ENCODE assay signal across 7 mouse cellular contexts in the genomic region with DNA sequence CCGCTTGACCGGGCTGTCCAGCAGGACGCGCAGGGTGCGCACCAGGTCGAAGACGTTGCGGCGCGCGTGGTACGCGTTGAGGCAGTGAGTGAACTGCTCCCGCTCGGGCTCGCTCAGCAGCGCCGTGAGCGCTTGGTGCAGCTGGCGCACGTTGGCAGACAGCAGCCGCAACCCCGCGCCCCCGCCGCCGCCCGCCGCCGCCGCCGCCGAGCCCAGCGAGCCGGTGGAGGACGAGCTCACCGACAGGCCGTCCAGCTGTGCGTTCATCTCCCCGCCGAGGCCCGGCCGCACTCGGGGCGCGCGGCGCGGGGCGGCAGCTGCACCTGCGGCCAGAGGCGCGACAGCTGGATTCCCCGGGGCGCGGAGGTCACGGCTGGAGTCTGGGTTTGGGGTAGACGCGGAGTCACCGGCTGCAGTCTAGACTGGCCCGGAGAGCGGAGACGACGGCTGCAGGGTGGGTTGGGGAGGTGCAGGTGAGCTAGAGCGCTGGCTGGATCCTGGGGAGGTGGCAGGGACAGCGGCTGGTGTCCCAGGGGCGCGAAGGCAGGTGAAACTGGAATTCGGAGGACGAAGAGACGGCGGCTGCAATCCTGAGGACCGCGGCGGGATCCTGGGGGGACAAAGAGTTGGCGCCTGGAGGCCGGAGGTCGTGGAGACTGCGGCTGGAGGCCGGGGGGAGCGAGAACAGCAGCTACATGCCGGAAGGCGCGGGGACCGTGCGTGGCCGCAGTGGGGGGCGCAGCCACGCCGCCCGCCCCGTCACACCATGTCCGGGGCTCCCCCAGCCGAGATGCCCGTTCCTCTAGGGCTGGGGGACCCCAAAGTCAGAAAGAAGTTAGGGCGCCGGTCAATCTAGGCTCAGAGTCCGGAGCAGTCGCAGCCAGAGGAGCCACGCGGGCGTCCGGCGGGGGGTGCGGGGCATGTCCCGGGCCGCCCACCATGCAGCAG. TPM values are rescaled to one million over a fixed set of nuclear protein-coding genes. Genes with fewer than 3 reads are reported as not detected.
DNase-seq lines count a peak whose midpoint lies in the region; ATAC-seq and TF ChIP-seq lines count a peak whose summit lies in the region.

No protein-coding gene starts in this region.

- peak; percentile 26 for DNase-seq in ES-CJ7 (ENCODE audit: low read depth, low spot score)
- DNase-seq in adrenal gland, postnatal 14 days: peak; percentile 83
- DNase-seq in forebrain, postnatal 0 days: no peak

- peak overlapping the region; percentile 54 for H3K9ac ChIP-seq in forebrain, postnatal 0 days
- peak overlapping the region; percentile 55 for H3K9ac ChIP-seq in hindbrain, embryonic 15.5 days
- H3K9ac ChIP-seq in limb, embryonic 15.5 days: peak overlapping the region; percentile 66
- H3K9ac ChIP-seq in midbrain, embryonic 16.5 days (ENCODE audit: low read depth, low read length): peak overlapping the region; percentile 67

- no peaks in the 10 kb centered on the region for H3K9me3 ChIP-seq in forebrain, postnatal 0 days (ENCODE audit: low read length)
- H3K9me3 ChIP-seq in hindbrain, embryonic 15.5 days: no peaks in the 10 kb centered on the region
- H3K9me3 ChIP-seq in limb, embryonic 15.5 days: no peaks in the 10 kb centered on the region
- no peaks in the 10 kb centered on the region for H3K9me3 ChIP-seq in midbrain, embryonic 16.5 days (replicated peaks; ENCODE audit: control insufficient read depth, low read length, poor library complexity, severe bottlenecking)

- H3K36me3 ChIP-seq in forebrain, postnatal 0 days (ENCODE audit: insufficient read depth): no peaks in the 10 kb centered on the region
- no peaks in the 10 kb centered on the region for H3K36me3 ChIP-seq in hindbrain, embryonic 15.5 days
- H3K36me3 ChIP-seq in limb, embryonic 15.5 days: no peaks in the 10 kb centered on the region
- H3K36me3 ChIP-seq in midbrain, embryonic 16.5 days (ENCODE audit: control insufficient read depth, insufficient read depth, low read length): no peaks in the 10 kb centered on the region
- no peaks in the 10 kb centered on the region for H3K36me3 ChIP-seq in testis, adult 2 months (ENCODE audit: control insufficient read depth, insufficient read depth, low read length)

- ATAC-seq in forebrain, postnatal 0 days: peak; percentile 64
- ATAC-seq in hindbrain, embryonic 15.5 days (ENCODE audit: low FRiP score, low read depth): peak; percentile 60
- ATAC-seq in limb, embryonic 15.5 days (ENCODE audit: insufficient number of reproducible peaks, low FRiP score, low TSS enrichment, low read depth): peak; percentile 31; the same call in 1 of the 2 replicates
- peak; percentile 57 for ATAC-seq in midbrain, embryonic 16.5 days

- peak overlapping the region; percentile 88 for H3K4me2 ChIP-seq in forebrain, postnatal 0 days (ENCODE audit: low read depth)
- H3K4me2 ChIP-seq in hindbrain, embryonic 15.5 days: peak overlapping the region; percentile 92
- H3K4me2 ChIP-seq in limb, embryonic 15.5 days: peak overlapping the region; percentile 94
- peak overlapping the region; percentile 91 for H3K4me2 ChIP-seq in midbrain, embryonic 16.5 days (ENCODE audit: low read length)

- peak overlapping the region; percentile 62 for H3K4me3 ChIP-seq in forebrain, postnatal 0 days (ENCODE audit: low read depth, low read length)
- peak overlapping the region; percentile 71 for H3K4me3 ChIP-seq in hindbrain, embryonic 15.5 days
- peak overlapping the region; percentile 70 for H3K4me3 ChIP-seq in limb, embryonic 15.5 days
- peak overlapping the region; percentile 72 for H3K4me3 ChIP-seq in midbrain, embryonic 16.5 days (ENCODE audit: low read depth, low read length)
- H3K4me3 ChIP-seq in testis, adult 2 months (ENCODE audit: control insufficient read depth, low read depth, low read length): peak overlapping the region; percentile 92

- WGBS in forebrain, postnatal 0 days: under 1% methylated on average over 91 of the region's 107 CpGs
- under 1% methylated on average over 104 of the region's 107 CpGs for WGBS in hindbrain, embryonic 15.5 days
- 0% methylated on average over 104 of the region's 107 CpGs for WGBS in limb, embryonic 15.5 days
- WGBS in midbrain, embryonic 16.5 days: under 1% methylated on average over 101 of the region's 107 CpGs

- TF ChIP-seq POLR2A in testis, adult 2 months (IDR thresholded peaks at IDR 0.05; ENCODE audit: control insufficient read depth, low read depth, low read length): no peak

- no peaks in the 10 kb centered on the region for H3K27me3 ChIP-seq in forebrain, postnatal 0 days (ENCODE audit: insufficient read depth, low read length)
- H3K27me3 ChIP-seq in hindbrain, embryonic 15.5 days: peaks cover 6% of the 10 kb centered on the region; the same call in 1 of the 2 replicates
- peaks cover 10% of the 10 kb centered on the region for H3K27me3 ChIP-seq in limb, embryonic 15.5 days
- no peaks in the 10 kb centered on the region; the same call in 1 of the 2 replicates for H3K27me3 ChIP-seq in midbrain, embryonic 16.5 days (ENCODE audit: control insufficient read depth, insufficient read depth, low read depth, low read length)
- no peaks in the 10 kb centered on the region for H3K27me3 ChIP-seq in testis, adult 2 months (ENCODE audit: control insufficient read depth, insufficient read depth, low read length)

- H3K27ac ChIP-seq in forebrain, postnatal 0 days (ENCODE audit: low read depth, low read length): no peak overlapping the region
- no peak overlapping the region; the same call in 1 of the 2 replicates for H3K27ac ChIP-seq in hindbrain, embryonic 15.5 days (replicated peaks)
- H3K27ac ChIP-seq in limb, embryonic 15.5 days: peak overlapping the region; percentile 74
- peak overlapping the region; percentile 33; the same call in 1 of the 2 replicates for H3K27ac ChIP-seq in midbrain, embryonic 16.5 days (ENCODE audit: low read length)
- H3K27ac ChIP-seq in testis, adult 2 months (ENCODE audit: control insufficient read depth, insufficient read depth, low read depth, low read length): peak overlapping the region; percentile 39

- H3K4me1 ChIP-seq in forebrain, postnatal 0 days (ENCODE audit: insufficient read depth): no peaks in the 10 kb centered on the region
- peaks cover 45% of the 10 kb centered on the region for H3K4me1 ChIP-seq in hindbrain, embryonic 15.5 days (replicated peaks)
- H3K4me1 ChIP-seq in limb, embryonic 15.5 days: peaks cover 29% of the 10 kb centered on the region
- peaks cover 18% of the 10 kb centered on the region for H3K4me1 ChIP-seq in midbrain, embryonic 16.5 days (ENCODE audit: control insufficient read depth, insufficient read depth, low read length)
- H3K4me1 ChIP-seq in testis, adult 2 months (ENCODE audit: control insufficient read depth, insufficient read depth, low read length): peaks cover 14% of the 10 kb centered on the region

- no peak for TF ChIP-seq CTCF in forebrain, postnatal 0 days (IDR thresholded peaks at IDR 0.05; ENCODE audit: low read depth)
- no peak for TF ChIP-seq CTCF in testis, adult 2 months (IDR thresholded peaks at IDR 0.05; ENCODE audit: control insufficient read depth, insufficient read depth, insufficient replicate concordance, low read depth, low read length)

RNA-seq across cellular contexts. Expression of gene Whrn, which starts 0.6 kb away (rescaled TPM):
- total RNA-seq in adrenal gland, postnatal 14 days (2021): 26.5 TPM in 2 replicates
- total RNA-seq in forebrain, postnatal 0 days (2014; rRNA removed): 9.8 and 13.0 TPM in 2 replicates
- polyA plus RNA-seq in forebrain, postnatal 0 days (2015; fragmentation: Nextera tagmentation; extraction: Ambion mirVana): 2.6 and 3.8 TPM in 2 replicates
- polyA plus RNA-seq in hindbrain, embryonic 15.5 days (2015; fragmentation: Nextera tagmentation; extraction: Ambion mirVana): 6.9 and 7.1 TPM in 2 replicates
- polyA plus RNA-seq in limb, embryonic 15.5 days (2015; fragmentation: Nextera tagmentation; extraction: Ambion mirVana): 3.6 and 4.8 TPM in 2 replicates
- 4.5 and 4.9 TPM in 2 replicates for polyA plus RNA-seq in midbrain, embryonic 16.5 days (2015; fragmentation: Nextera tagmentation; extraction: Ambion mirVana)
- polyA plus RNA-seq in testis, adult 2 months (2012; rRNA removed): 22.5 and 26.1 TPM in 2 replicates

RNA-seq across cellular contexts. Expression of gene Atp6v1g1, which starts 49.3 kb away (rescaled TPM):
- total RNA-seq in adrenal gland, postnatal 14 days (2021): 132 and 135 TPM in 2 replicates
- 222 and 234 TPM in 2 replicates for total RNA-seq in forebrain, postnatal 0 days (2014; rRNA removed)
- polyA plus RNA-seq in forebrain, postnatal 0 days (2015; fragmentation: Nextera tagmentation; extraction: Ambion mirVana): 389 and 442 TPM in 2 replicates
- 392 and 404 TPM in 2 replicates for polyA plus RNA-seq in hindbrain, embryonic 15.5 days (2015; fragmentation: Nextera tagmentation; extraction: Ambion mirVana)
- 315 and 319 TPM in 2 replicates for polyA plus RNA-seq in limb, embryonic 15.5 days (2015; fragmentation: Nextera tagmentation; extraction: Ambion mirVana)
- 414 and 443 TPM in 2 replicates for polyA plus RNA-seq in midbrain, embryonic 16.5 days (2015; fragmentation: Nextera tagmentation; extraction: Ambion mirVana)
- 83.4 and 95.0 TPM in 2 replicates for polyA plus RNA-seq in testis, adult 2 months (2012; rRNA removed)

Comparison
In these comparisons a context has a peak if more than half of its experiments do, and no peak if none do; other contexts are left out.
1. H3K27ac ChIP-seq: peak in limb, embryonic 15.5 days (single experiment), midbrain, embryonic 16.5 days (single experiment) and testis, adult 2 months (single experiment); none in forebrain, postnatal 0 days (single experiment) and hindbrain, embryonic 15.5 days (single experiment).
2. Peak in every context shown above with its lines, with median percentiles within 50 percentile points of each other: ATAC-seq, H3K4me2 ChIP-seq, H3K4me3 ChIP-seq and H3K9ac ChIP-seq.